Mouse (Mus musculus) heart, embryonic 13.5 days (tissue): Measurements from ENCODE around the gene Cbx2. TPM values are rescaled to one million over a fixed set of nuclear protein-coding genes. Genes with fewer than 3 reads are reported as not detected.
A peak's percentile ranks its signal among the peaks of the same experiment; 100 is the strongest.

ENCODE experiments used
- ATAC-seq: fragments of 200-750 bp; cut with Nextera tagmentation; 2 replicates; pipeline ENCODE4 v1.8.0; 2017; ENCODE audit warnings: moderate TSS enrichment; ENCODE audit not compliant: insufficient number of reproducible peaks, low FRiP score, low TSS enrichment; ENCODE audit errors: extremely low read depth
- H3K27ac ChIP-seq: fragments of 300-500 bp; sonication (generic); replicated peaks from 2 replicates; pipeline ENCODE4 v1.5.1; 2015; ENCODE audit warnings: moderate library complexity, mild to moderate bottlenecking, inconsistent platforms
- H3K27me3 ChIP-seq: fragments of 300-500 bp; sonication (generic); replicated peaks from 2 replicates; pipeline ENCODE4 v1.6.1; 2015; ENCODE audit warnings: mild to moderate bottlenecking, inconsistent platforms
- H3K36me3 ChIP-seq: fragments of 300-500 bp; sonication (generic); 2 replicates; pipeline ENCODE4 v1.6.1; 2015; ENCODE audit warnings: mild to moderate bottlenecking, inconsistent platforms
- H3K4me1 ChIP-seq: fragments of 300-500 bp; sonication (generic); 2 replicates; pipeline ENCODE4 v1.6.1; 2015; ENCODE audit warnings: inconsistent platforms
- H3K4me2 ChIP-seq: fragments of 300-500 bp; sonication (generic); 2 replicates; pipeline ENCODE4 v1.6.1; 2015; ENCODE audit warnings: inconsistent platforms, mild to moderate bottlenecking, moderate library complexity
- H3K4me3 ChIP-seq: fragments of 300-500 bp; sonication (generic); 2 replicates; pipeline ENCODE4 v1.5.1; 2015; ENCODE audit warnings: moderate library complexity, mild to moderate bottlenecking, inconsistent platforms
- H3K9ac ChIP-seq: fragments of 300-500 bp; sonication (generic); 2 replicates; pipeline ENCODE4 v1.6.1; 2015; ENCODE audit warnings: inconsistent platforms, mild to moderate bottlenecking, moderate library complexity
- H3K9me3 ChIP-seq: fragments of 300-500 bp; sonication (generic); 2 replicates; pipeline ENCODE4 v1.6.1; 2016; ENCODE audit warnings: inconsistent platforms
- WGBS: fragments of 180-500 bp; shearing (Covaris S2); methylation state at CpG from one replicate; pipeline ENCODE4 v1.1.7; 2015; ENCODE audit warnings: mixed read lengths; 5-methylcytosine and 5-hydroxymethylcytosine counted together
- polyA plus RNA-seq: library from polyadenylated mRNA; unstranded; fragments of >200 nt; fragmentation: Nextera tagmentation; extraction: Ambion mirVana; gene quantifications from 2 replicates; pipeline ENCODE4 v1.2.1, GENCODE M21; 2015

Cbx2 gene
- polyA plus RNA-seq, 1 experiment from 2014 or later: 18.9 TPM

- Histone ChIP-seq H3K36me3 (no peaks in the 10 kb centered on the region), H3K9me3 (no peaks in the 10 kb centered on the region), H3K27me3 (peaks cover 81% of the 10 kb centered on the region), H3K4me1 (peaks cover 51% of the 10 kb centered on the region), H3K4me2 (peak overlapping the region; percentile 96), H3K4me3 (peak overlapping the region; percentile 68), H3K9ac (peak overlapping the region; percentile 79), H3K27ac (peak overlapping the region; percentile 90)
- WGBS: under 1% methylated on average over 36 of the region's 42 CpGs
- ATAC-seq: peak; percentile 76
Measured at GRCm38 (mm10) chr11:119053257-119053670, 30.5 kb downstream of the Cbx2 start.

DNA sequence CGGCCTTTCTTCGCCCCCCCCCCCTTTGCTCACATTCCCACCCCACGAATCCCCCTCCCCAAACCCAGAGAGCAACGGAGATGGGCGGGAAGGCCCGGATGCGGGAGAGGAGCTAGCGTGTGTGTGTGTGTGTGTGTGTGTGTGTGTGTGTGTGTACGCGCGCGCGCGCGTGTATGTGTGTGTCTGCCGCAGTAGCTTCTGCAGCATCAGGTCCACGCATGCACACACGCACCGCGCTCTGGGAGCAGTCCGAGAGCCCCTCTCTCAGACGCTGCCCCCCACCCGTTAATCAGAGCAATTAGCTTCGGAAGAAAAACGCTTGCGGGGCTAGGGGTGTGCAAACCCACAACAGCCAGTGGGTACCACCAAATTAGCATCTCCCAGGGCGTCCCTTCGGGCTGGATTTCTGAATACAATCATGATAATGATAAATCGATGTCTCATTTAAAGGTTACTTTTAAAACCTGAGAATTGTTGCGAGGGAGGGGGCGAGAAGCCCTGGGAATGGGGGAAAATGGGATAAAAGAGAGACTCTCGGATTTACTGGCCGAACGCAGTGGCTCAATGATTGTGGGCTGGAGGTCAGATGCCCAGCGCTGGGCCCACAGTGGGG lies 31.1 kb downstream of the Cbx2 start:
- Histone ChIP-seq H3K4me3 (peak overlapping the region; percentile 68), H3K27ac (0 out of 2 replicates have a peak overlapping the region, but pooled peaks have one; percentile 37), H3K9me3 (no peaks in the 10 kb centered on the region), H3K4me1 (peaks cover 56% of the 10 kb centered on the region), H3K9ac (peak overlapping the region; percentile 79), H3K36me3 (no peaks in the 10 kb centered on the region), H3K27me3 (peaks cover 81% of the 10 kb centered on the region), H3K4me2 (peak overlapping the region; percentile 96)
- no peak for ATAC-seq
- 1% methylated on average over 33 of the region's 35 CpGs for WGBS

DNA sequence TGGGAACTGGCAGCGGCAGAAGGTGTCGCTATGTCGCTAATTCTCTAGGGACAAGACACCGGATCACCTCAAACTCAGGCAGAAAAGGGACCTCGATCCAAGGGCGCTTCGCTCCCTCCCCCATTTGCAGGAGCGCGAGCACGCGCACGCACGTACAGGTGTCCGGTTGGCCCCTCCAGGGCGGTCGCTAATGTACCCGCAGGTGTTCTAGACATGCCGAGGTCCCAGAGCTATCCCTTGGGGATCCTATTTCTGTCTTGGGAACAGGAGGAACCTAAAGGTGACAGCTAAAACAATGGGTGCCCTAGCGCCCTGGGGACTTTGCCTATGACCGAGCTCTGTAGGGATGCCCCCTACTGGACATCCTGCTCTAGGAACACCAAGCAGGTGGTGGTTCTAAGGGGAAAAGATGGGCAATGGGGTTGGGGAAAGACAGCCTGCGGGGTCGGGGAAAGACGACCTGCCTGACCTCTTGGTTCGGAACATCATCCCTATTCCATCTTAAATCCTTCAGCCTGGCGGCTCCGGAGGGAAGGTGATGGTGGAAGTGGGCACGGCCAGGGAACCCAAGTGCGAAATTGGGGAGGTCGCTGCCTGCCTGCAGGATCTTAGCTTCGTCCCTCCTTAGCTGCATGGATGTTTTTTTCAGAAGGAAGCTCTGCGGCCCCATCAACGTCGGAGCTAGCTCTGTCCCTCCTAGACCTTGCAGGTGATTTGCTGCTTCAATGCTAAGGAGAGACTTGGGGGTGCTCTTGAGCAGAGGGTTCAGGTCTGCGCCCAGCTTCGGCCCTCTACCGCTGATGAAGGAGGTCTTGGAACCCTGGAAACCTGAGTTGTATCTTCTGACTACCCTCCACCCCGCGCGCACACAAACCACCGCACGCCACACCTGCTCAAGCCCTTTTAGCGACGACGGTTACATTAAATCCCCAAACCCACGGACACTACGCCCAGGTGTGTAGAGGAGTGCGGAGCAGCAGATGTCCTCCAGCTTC lies 31.9 kb downstream of the Cbx2 start:
- Histone ChIP-seq H3K4me1 (peaks cover 59% of the 10 kb centered on the region), H3K27ac (no peak overlapping the region), H3K4me3 (peak overlapping the region; percentile 68), H3K27me3 (peaks cover 81% of the 10 kb centered on the region), H3K4me2 (peak overlapping the region; percentile 96), H3K36me3 (no peaks in the 10 kb centered on the region), H3K9ac (peak overlapping the region; percentile 79), H3K9me3 (no peaks in the 10 kb centered on the region)
- 4% methylated on average over 47 of the region's 47 CpGs for WGBS
- ATAC-seq: no peak

DNA sequence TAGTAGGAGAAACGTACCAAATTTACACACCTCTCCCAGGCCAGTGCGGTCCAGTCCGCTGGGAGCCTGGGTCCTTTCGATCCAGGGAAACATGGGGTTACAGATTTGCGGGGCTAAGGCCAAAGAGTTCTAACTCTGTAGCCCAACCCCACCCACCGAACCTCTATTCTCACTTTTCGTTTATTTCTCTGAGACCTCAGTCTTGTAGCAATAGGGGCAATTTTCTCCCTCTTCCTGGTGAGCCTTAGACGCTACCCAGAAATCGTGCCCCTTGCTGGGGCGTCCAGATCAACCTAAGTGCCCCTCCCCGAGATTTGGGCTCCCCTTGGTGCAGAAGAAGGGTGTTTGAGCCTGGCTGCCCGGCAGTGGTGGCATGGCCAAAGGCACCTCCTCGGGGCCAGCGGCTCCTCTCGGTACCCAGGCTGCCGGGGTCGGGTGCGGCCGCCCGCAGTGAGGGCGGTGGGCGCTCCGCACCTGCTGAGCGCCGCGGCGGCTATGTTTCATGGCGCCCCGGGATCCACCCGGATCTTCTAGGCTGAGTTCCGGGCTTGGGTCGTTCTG lies 32.9 kb downstream of the Cbx2 start:
- WGBS: 2% methylated on average over 32 of the region's 32 CpGs
- no peak for ATAC-seq
- peak overlapping the region; percentile 93 for H3K9ac ChIP-seq

DNA sequence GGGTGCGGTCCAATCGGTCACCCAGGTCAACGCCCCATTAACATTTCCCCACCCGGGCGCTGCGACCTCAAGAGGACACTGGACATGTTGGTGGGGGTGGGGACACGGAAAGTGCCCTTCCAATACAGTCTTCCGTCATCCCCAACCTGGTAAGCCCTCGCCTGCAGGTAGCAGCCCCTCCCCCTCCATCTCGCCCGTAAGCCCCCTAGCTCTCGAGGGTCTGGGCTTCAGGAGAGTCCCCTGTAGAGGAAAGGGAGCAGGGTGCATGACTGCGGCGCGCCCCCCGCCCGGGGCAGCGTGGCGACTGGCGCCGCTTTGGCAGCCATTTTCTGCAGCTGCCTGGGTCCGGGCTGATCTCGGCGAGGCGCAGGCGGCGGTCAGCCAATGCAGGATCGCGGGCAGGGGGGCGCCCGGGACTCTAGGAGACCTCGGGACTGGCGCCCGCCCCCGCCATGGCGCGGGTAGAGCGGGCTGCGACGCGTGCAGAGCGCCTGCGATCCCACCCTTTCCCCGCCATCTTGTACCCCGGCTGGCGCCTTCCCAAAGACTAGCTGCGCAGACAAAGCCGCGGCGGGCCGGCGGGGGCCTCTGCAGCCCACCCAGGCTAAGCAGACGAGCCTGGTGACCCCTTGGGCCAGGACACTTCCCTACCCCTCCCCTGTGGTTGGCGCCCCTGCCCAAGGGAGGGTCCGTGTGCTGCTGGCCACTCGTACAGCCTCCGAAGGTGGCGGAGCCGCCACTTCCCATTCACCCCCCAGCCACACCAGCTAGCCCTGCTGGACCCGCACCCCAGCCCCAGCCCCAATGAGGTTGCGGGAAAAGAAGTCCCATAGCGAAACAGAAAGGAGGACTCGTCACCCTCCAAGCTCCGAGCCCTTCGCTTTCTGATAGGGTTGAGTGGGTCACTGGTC lies 33.8 kb downstream of the Cbx2 start:
- Histone ChIP-seq H3K9me3 (no peaks in the 10 kb centered on the region), H3K4me2 (peak overlapping the region; percentile 96), H3K27me3 (peaks cover 81% of the 10 kb centered on the region), H3K27ac (peak overlapping the region; percentile 80), H3K4me3 (peak overlapping the region; percentile 68), H3K4me1 (peaks cover 59% of the 10 kb centered on the region), H3K9ac (peak overlapping the region; percentile 93), H3K36me3 (no peaks in the 10 kb centered on the region)
- ATAC-seq: no peak
- under 1% methylated on average over 62 of the region's 65 CpGs for whole genome bisulfite sequencing

More for the DNA sequence above, 32.9 kb downstream of the Cbx2 start:
- no peaks in the 10 kb centered on the region for H3K9me3 ChIP-seq
- H3K4me3 ChIP-seq: peak overlapping the region; percentile 68
- H3K4me2 ChIP-seq: peak overlapping the region; percentile 96
- H3K4me1 ChIP-seq: peaks cover 59% of the 10 kb centered on the region
- H3K36me3 ChIP-seq: no peaks in the 10 kb centered on the region
- H3K27ac ChIP-seq: no peak overlapping the region
- peaks cover 81% of the 10 kb centered on the region for H3K27me3 ChIP-seq

DNA sequence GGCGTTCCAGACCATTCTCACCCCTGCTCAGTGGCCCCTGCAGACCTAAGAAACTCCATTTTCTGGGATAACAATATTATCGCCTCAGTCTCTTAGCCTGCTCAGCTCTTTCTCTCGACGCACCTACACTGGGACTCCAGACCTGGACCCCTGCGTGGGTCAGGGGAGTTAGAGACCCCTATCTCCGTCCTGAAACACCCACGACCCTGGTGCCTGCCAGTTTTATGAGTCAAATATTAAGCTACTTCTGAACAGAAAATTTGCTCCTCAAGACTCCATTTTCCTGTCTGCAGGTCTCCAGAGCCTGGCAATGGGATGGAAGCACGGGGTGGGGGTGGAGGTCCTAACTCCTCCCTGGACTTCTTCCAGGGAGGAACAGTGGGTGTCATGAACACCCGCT lies 34.5 kb downstream of the Cbx2 start:
- Histone ChIP-seq H3K9ac (peak overlapping the region; percentile 93), H3K4me1 (peaks cover 55% of the 10 kb centered on the region), H3K36me3 (no peaks in the 10 kb centered on the region), H3K27ac (peak overlapping the region; percentile 80; the same call in 1 of the 2 replicates), H3K4me3 (peak overlapping the region; percentile 68), H3K9me3 (no peaks in the 10 kb centered on the region), H3K27me3 (peaks cover 81% of the 10 kb centered on the region), H3K4me2 (peak overlapping the region; percentile 96)
- 3% methylated on average over 9 of the region's 9 CpGs for WGBS
- no peak for ATAC-seq

- no peak overlapping the region for H3K27ac ChIP-seq
- peak overlapping the region; percentile 96 for H3K4me2 ChIP-seq
- peak overlapping the region; percentile 93 for H3K9ac ChIP-seq
- H3K27me3 ChIP-seq: peaks cover 86% of the 10 kb centered on the region
- WGBS: 4% methylated on average over 58 of the region's 58 CpGs
- H3K4me3 ChIP-seq: peak overlapping the region; percentile 68
- H3K36me3 ChIP-seq: no peaks in the 10 kb centered on the region
- no peak for ATAC-seq
- no peaks in the 10 kb centered on the region for H3K9me3 ChIP-seq
- H3K4me1 ChIP-seq: peaks cover 46% of the 10 kb centered on the region
Measured at GRCm38 (mm10) chr11:119058041-119058995, 35.6 kb downstream of the Cbx2 start.

DNA sequence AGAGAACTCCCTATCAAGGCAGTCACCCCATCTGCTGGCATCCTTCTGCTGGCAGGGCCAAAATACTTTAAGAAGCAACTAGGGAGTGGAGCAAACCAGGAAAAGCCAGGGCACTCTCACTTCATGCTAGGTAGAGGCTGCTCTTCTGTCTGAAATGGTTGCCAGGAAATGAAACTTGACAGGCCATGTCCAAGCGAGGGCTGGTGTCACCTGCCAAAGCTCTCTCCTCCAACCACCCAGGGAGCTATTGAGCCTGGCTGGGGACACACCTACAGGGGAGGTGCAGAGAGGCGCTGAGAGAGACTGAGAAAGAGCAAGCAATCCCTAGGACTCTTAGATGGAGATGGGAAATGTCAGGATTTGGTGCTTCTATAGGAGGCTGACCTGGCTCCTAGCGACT lies 36.5 kb downstream of the Cbx2 start:
- Histone ChIP-seq H3K4me2 (peak overlapping the region; percentile 96), H3K4me3 (no peak overlapping the region), H3K9ac (no peak overlapping the region; the same call in 1 of the 2 replicates), H3K27me3 (peaks cover 86% of the 10 kb centered on the region), H3K4me1 (peaks cover 39% of the 10 kb centered on the region), H3K9me3 (no peaks in the 10 kb centered on the region), H3K36me3 (no peaks in the 10 kb centered on the region), H3K27ac (no peak overlapping the region)
- 8% methylated on average over 3 of the region's 3 CpGs for WGBS
- ATAC-seq: no peak

DNA sequence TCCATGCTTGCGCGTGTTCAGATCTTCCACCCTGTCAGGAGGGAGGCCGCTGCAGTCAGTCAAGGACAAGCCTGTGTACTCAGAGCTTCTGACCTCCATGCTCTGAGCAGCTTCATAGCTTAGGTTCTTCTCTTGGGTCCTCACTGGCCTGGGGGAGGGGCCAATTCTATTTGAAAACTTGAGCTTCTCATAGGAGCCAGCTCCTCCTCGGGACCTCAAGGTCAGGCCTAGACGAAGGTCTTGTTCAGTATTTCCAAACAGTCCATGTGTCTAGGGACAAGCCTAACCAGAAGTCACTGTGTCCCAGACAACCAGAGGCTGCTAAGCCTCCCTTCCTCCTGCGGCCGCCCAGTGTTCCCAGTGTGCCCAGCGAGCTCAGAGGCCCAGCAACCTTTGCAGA lies 44.1 kb downstream of the Cbx2 start:
- 67% methylated on average over 8 of the region's 8 CpGs for whole genome bisulfite sequencing
- Histone ChIP-seq H3K4me3 (no peak overlapping the region), H3K9me3 (peaks cover 6% of the 10 kb centered on the region; the same call in 1 of the 2 replicates), H3K27ac (no peak overlapping the region), H3K27me3 (peaks cover 50% of the 10 kb centered on the region), H3K36me3 (no peaks in the 10 kb centered on the region), H3K9ac (no peak overlapping the region), H3K4me2 (no peak overlapping the region), H3K4me1 (no peaks in the 10 kb centered on the region)
- ATAC-seq: no peak

GRCm38 (mm10) chr11:119072239-119072638 lies 49.5 kb downstream of the Cbx2 start:
- Histone ChIP-seq H3K27me3 (peaks cover 43% of the 10 kb centered on the region), H3K4me2 (no peak overlapping the region), H3K4me1 (no peaks in the 10 kb centered on the region), H3K4me3 (no peak overlapping the region), H3K27ac (no peak overlapping the region), H3K9ac (no peak overlapping the region), H3K36me3 (no peaks in the 10 kb centered on the region), H3K9me3 (peaks cover 6% of the 10 kb centered on the region; the same call in 1 of the 2 replicates)
- 73% methylated on average over 7 of the region's 7 CpGs for WGBS
- no peak for ATAC-seq
